Mouse (Mus musculus): ENCODE results near the gene Ccr8. TPM values are rescaled to one million over a fixed set of nuclear protein-coding genes. Genes with fewer than 3 reads are reported as not detected.
"Not testable (repeated sequence)": the region's sequence is repeated elsewhere in the genome, so short reads cannot be mapped to it uniquely, and the experiment has no call there.

Gene Ccr8
- polyA plus RNA-seq, 1 experiment = not detected

- Histone ChIP-seq H3K4me3 (ENCODE audit: control insufficient read depth, low read depth, low read length) (no peak overlapping the region), H3K27ac (ENCODE audit: control insufficient read depth, insufficient read depth, low read depth, low read length) (no peak overlapping the region), H3K4me1 (ENCODE audit: control insufficient read depth, insufficient read depth, low read length) (no peaks in the 10 kb centered on the region), H3K27me3 (ENCODE audit: control insufficient read depth, insufficient read depth, low read length) (no peaks in the 10 kb centered on the region), H3K36me3 (ENCODE audit: control insufficient read depth, insufficient read depth, low read length) (no peaks in the 10 kb centered on the region)
- no peak for TF ChIP-seq CTCF (IDR thresholded peaks at IDR 0.05; ENCODE audit: control insufficient read depth, insufficient read depth, insufficient replicate concordance, low read depth, low read length)
- TF ChIP-seq POLR2A (IDR thresholded peaks at IDR 0.05; ENCODE audit: control insufficient read depth, low read depth, low read length) = no peak
Measured at GRCm38 (mm10) chr9:120089125-120089524, 2.8 kb upstream of the Ccr8 start.

- no peak overlapping the region for H3K27ac ChIP-seq (ENCODE audit: control insufficient read depth, insufficient read depth, low read depth, low read length)
- TF ChIP-seq CTCF (IDR thresholded peaks at IDR 0.05; ENCODE audit: control insufficient read depth, insufficient read depth, insufficient replicate concordance, low read depth, low read length) = no peak
- TF ChIP-seq POLR2A (IDR thresholded peaks at IDR 0.05; ENCODE audit: control insufficient read depth, low read depth, low read length) = no peak
- no peaks in the 10 kb centered on the region for H3K27me3 ChIP-seq (ENCODE audit: control insufficient read depth, insufficient read depth, low read length)
- H3K4me3 ChIP-seq (ENCODE audit: control insufficient read depth, low read depth, low read length) = no peak overlapping the region
- H3K36me3 ChIP-seq (ENCODE audit: control insufficient read depth, insufficient read depth, low read length) = no peaks in the 10 kb centered on the region
- no peaks in the 10 kb centered on the region for H3K4me1 ChIP-seq (ENCODE audit: control insufficient read depth, insufficient read depth, low read length)
Measured at GRCm38 (mm10) chr9:120091086-120091485, 828 bp upstream of the Ccr8 start.

- Histone ChIP-seq H3K27ac (ENCODE audit: control insufficient read depth, insufficient read depth, low read depth, low read length) (no peak overlapping the region), H3K4me3 (ENCODE audit: control insufficient read depth, low read depth, low read length) (no peak overlapping the region), H3K4me1 (ENCODE audit: control insufficient read depth, insufficient read depth, low read length) (no peaks in the 10 kb centered on the region), H3K27me3 (ENCODE audit: control insufficient read depth, insufficient read depth, low read length) (no peaks in the 10 kb centered on the region), H3K36me3 (ENCODE audit: control insufficient read depth, insufficient read depth, low read length) (no peaks in the 10 kb centered on the region)
- TF ChIP-seq POLR2A (IDR thresholded peaks at IDR 0.05; ENCODE audit: control insufficient read depth, low read depth, low read length) (no peak), CTCF (IDR thresholded peaks at IDR 0.05; ENCODE audit: control insufficient read depth, insufficient read depth, insufficient replicate concordance, low read depth, low read length) (no peak)
Measured at GRCm38 (mm10) chr9:120093701-120094100, 1.8 kb downstream of the Ccr8 start.

- Histone ChIP-seq H3K36me3 (ENCODE audit: control insufficient read depth, insufficient read depth, low read length) (no peaks in the 10 kb centered on the region), H3K27ac (ENCODE audit: control insufficient read depth, insufficient read depth, low read depth, low read length) (no peak overlapping the region), H3K27me3 (ENCODE audit: control insufficient read depth, insufficient read depth, low read length) (no peaks in the 10 kb centered on the region), H3K4me1 (ENCODE audit: control insufficient read depth, insufficient read depth, low read length) (peaks cover 5% of the 10 kb centered on the region), H3K4me3 (ENCODE audit: control insufficient read depth, low read depth, low read length) (no peak overlapping the region)
- TF ChIP-seq CTCF (IDR thresholded peaks at IDR 0.05; ENCODE audit: control insufficient read depth, insufficient read depth, insufficient replicate concordance, low read depth, low read length) (no peak), POLR2A (IDR thresholded peaks at IDR 0.05; ENCODE audit: control insufficient read depth, low read depth, low read length) (no peak)
Measured at GRCm38 (mm10) chr9:120095886-120096285, 4.0 kb downstream of the Ccr8 start.

GRCm38 (mm10) chr9:120098682-120099081, 6.8 kb downstream of the Ccr8 start:
- Histone ChIP-seq H3K4me1 (ENCODE audit: control insufficient read depth, insufficient read depth, low read length) (peaks cover 5% of the 10 kb centered on the region), H3K4me3 (ENCODE audit: control insufficient read depth, low read depth, low read length) (no peak overlapping the region; the same call in 1 of the 2 replicates), H3K27ac (ENCODE audit: control insufficient read depth, insufficient read depth, low read depth, low read length) (no peak overlapping the region), H3K36me3 (ENCODE audit: control insufficient read depth, insufficient read depth, low read length) (no peaks in the 10 kb centered on the region), H3K27me3 (ENCODE audit: control insufficient read depth, insufficient read depth, low read length) (no peaks in the 10 kb centered on the region)
- peak; percentile 85; the same call in 1 of the 2 replicates for TF ChIP-seq CTCF (IDR thresholded peaks at IDR 0.05; ENCODE audit: control insufficient read depth, insufficient read depth, insufficient replicate concordance, low read depth, low read length)
- TF ChIP-seq POLR2A (IDR thresholded peaks at IDR 0.05; ENCODE audit: control insufficient read depth, low read depth, low read length) = no peak

- Histone ChIP-seq H3K27ac (ENCODE audit: control insufficient read depth, insufficient read depth, low read depth, low read length) (no peak overlapping the region), H3K36me3 (ENCODE audit: control insufficient read depth, insufficient read depth, low read length) (no peaks in the 10 kb centered on the region), H3K4me1 (ENCODE audit: control insufficient read depth, insufficient read depth, low read length) (peaks cover 5% of the 10 kb centered on the region), H3K4me3 (ENCODE audit: control insufficient read depth, low read depth, low read length) (peak overlapping the region; percentile 4), H3K27me3 (ENCODE audit: control insufficient read depth, insufficient read depth, low read length) (no peaks in the 10 kb centered on the region)
- TF ChIP-seq CTCF (IDR thresholded peaks at IDR 0.05; ENCODE audit: control insufficient read depth, insufficient read depth, insufficient replicate concordance, low read depth, low read length) = no peak
- no peak for TF ChIP-seq POLR2A (IDR thresholded peaks at IDR 0.05; ENCODE audit: control insufficient read depth, low read depth, low read length)
Measured at GRCm38 (mm10) chr9:120099304-120099703, 7.4 kb downstream of the Ccr8 start.

GRCm38 (mm10) chr9:120101165-120101564, 9.3 kb downstream of the Ccr8 start:
- TF ChIP-seq CTCF (IDR thresholded peaks at IDR 0.05; ENCODE audit: control insufficient read depth, insufficient read depth, insufficient replicate concordance, low read depth, low read length) (no peak), POLR2A (IDR thresholded peaks at IDR 0.05; ENCODE audit: control insufficient read depth, low read depth, low read length) (no peak)

GRCm38 (mm10) chr9:120108953-120109352, 17.0 kb downstream of the Ccr8 start:
- not testable (repeated sequence) for H3K27me3 ChIP-seq (ENCODE audit: control insufficient read depth, insufficient read depth, low read length); H3K4me1 ChIP-seq (ENCODE audit: control insufficient read depth, insufficient read depth, low read length)

More at GRCm38 (mm10) chr9:120101165-120101564, 9.3 kb downstream of the Ccr8 start:
- no peak overlapping the region for H3K27ac ChIP-seq (ENCODE audit: control insufficient read depth, insufficient read depth, low read depth, low read length)
- H3K4me3 ChIP-seq (ENCODE audit: control insufficient read depth, low read depth, low read length) = no peak overlapping the region
- no peaks in the 10 kb centered on the region for H3K36me3 ChIP-seq (ENCODE audit: control insufficient read depth, insufficient read depth, low read length)
- no peaks in the 10 kb centered on the region for H3K27me3 ChIP-seq (ENCODE audit: control insufficient read depth, insufficient read depth, low read length)
- H3K4me1 ChIP-seq (ENCODE audit: control insufficient read depth, insufficient read depth, low read length) = peaks cover 5% of the 10 kb centered on the region

More at GRCm38 (mm10) chr9:120108953-120109352, 17.0 kb downstream of the Ccr8 start:
- not testable (repeated sequence) for H3K36me3 ChIP-seq (ENCODE audit: control insufficient read depth, insufficient read depth, low read length); H3K4me3 ChIP-seq (ENCODE audit: control insufficient read depth, low read depth, low read length); H3K27ac ChIP-seq (ENCODE audit: control insufficient read depth, insufficient read depth, low read depth, low read length)

Measured in testis, adult 2 months (tissue).